9 mouse cellular contexts compared by ENCODE assay signal in genomic region chr12:10537069-10537468, GRCm38 (mm10).
DNase-seq lines count a peak whose midpoint lies in the region; ATAC-seq and TF ChIP-seq lines count a peak whose summit lies in the region.
"Had no signal": no experiment of that assay in that cellular context is flagged by ENCODE, and none has a peak within 500 bp of the region (broad histone marks: within the 10 kb centered on the region; RNA-seq: fewer than 3 reads in every experiment).

No protein-coding gene starts in this region.

- WGBS in lung, embryonic 14.5 days: 0% methylated on average over 4 of the region's 4 CpGs

- H3K4me3 ChIP-seq in lung, embryonic 14.5 days (ENCODE audit: low read depth, low read length): no peak overlapping the region
- H3K4me3 ChIP-seq: stomach, embryonic 15.5 days had no signal

- peak; percentile 95 for TF ChIP-seq CTCF in lung, embryonic 14.5 days (IDR thresholded peaks at IDR 0.05; ENCODE audit: low read depth)

- no peaks in the 10 kb centered on the region for H3K9me3 ChIP-seq in lung, embryonic 14.5 days (ENCODE audit: low read depth, low read length)
- H3K9me3 ChIP-seq: stomach, embryonic 15.5 days had no signal

- DNase-seq in 416B (ENCODE audit: low read depth) (peak; percentile 36), R1 (ENCODE audit: low read depth, low spot score) (peak; percentile 58)
- peak; percentile 66 for DNase-seq in embryo, embryonic 9.5 days (ENCODE audit: extremely low spot score)
- peak; percentile 2 for DNase-seq in heart, postnatal 25 days (ENCODE audit: low spot score)
- DNase-seq in layer of hippocampus, adult 11-12 months (ENCODE audit: low spot score): peak; percentile 61
- peak; percentile 91 for DNase-seq in lung, embryonic 14.5 days
- DNase-seq in right cerebral cortex, adult 18-20 months: peak; percentile 50

- intact Hi-C loops in heart, postnatal 25 days (cut with DNase I): loop anchor here (5.0 kb wide), 3 partner anchors 100 to 1485 kb away; partner anchors contain the start of gene Osr1

- ATAC-seq in lung, embryonic 14.5 days (ENCODE audit: insufficient read depth): peak; percentile 78; the same call in 1 of the 2 replicates
- no peak for ATAC-seq in erythroid progenitor cell, adult 5-6 weeks (replicated peaks; ENCODE audit: low FRiP score, poor library complexity, severe bottlenecking)

- no peaks in the 10 kb centered on the region for H3K27me3 ChIP-seq in lung, embryonic 14.5 days (ENCODE audit: insufficient read depth, low read length)
- H3K27me3 ChIP-seq: stomach, embryonic 15.5 days had no signal

- no peak overlapping the region for H3K4me2 ChIP-seq in lung, embryonic 14.5 days
- H3K4me2 ChIP-seq: stomach, embryonic 15.5 days had no signal

- no peaks in the 10 kb centered on the region for H3K4me1 ChIP-seq in lung, embryonic 14.5 days (ENCODE audit: insufficient read depth)
- H3K4me1 ChIP-seq: stomach, embryonic 15.5 days had no signal

- no peak overlapping the region for H3K9ac ChIP-seq in lung, embryonic 14.5 days
- H3K9ac ChIP-seq: stomach, embryonic 15.5 days had no signal

- no peaks in the 10 kb centered on the region for H3K36me3 ChIP-seq in lung, embryonic 14.5 days (ENCODE audit: insufficient read depth)
- H3K36me3 ChIP-seq: stomach, embryonic 15.5 days had no signal

- H3K27ac ChIP-seq in lung, embryonic 14.5 days (ENCODE audit: low read depth): no peak overlapping the region
- H3K27ac ChIP-seq: stomach, embryonic 15.5 days had no signal

Comparison
In these comparisons a context has a peak if more than half of its experiments do, and no peak if none do; other contexts are left out.
1. DNase-seq: peak in every context shown above with its lines; median percentile 91 in lung, embryonic 14.5 days; 66 in embryo, embryonic 9.5 days; 61 in layer of hippocampus, adult 11-12 months; 58 in R1; 50 in right cerebral cortex, adult 18-20 months; 36 in 416B; 2 in heart, postnatal 25 days.